Mouse (Mus musculus) hindbrain, postnatal 0 days (tissue): Measurements from ENCODE around the gene Calcb. TPM values are rescaled to one million over a fixed set of nuclear protein-coding genes. Genes with fewer than 3 reads are reported as not detected.
"Not testable (repeated sequence)": the region's sequence is repeated elsewhere in the genome, so short reads cannot be mapped to it uniquely, and the experiment has no call there.

Experiments used
- ATAC-seq: fragments of 200-750 bp; cut with Nextera tagmentation; 2 replicates; pipeline ENCODE4 v1.8.0; 2017; ENCODE audit warnings: mild to moderate bottlenecking, moderate TSS enrichment, moderate library complexity
- DNase-seq: peaks from one replicate; pipeline ENCODE4 v3.0.0-alpha.2; 2015; ENCODE audit warnings: low spot score
- H3K27ac ChIP-seq: fragments of 300-500 bp; sonication (generic); 2 replicates; pipeline ENCODE4 v1.5.1; 2014; ENCODE audit warnings: mild to moderate bottlenecking
- H3K27me3 ChIP-seq: fragments of 300-500 bp; sonication (generic); 2 replicates; pipeline ENCODE4 v1.6.1; 2014; ENCODE audit warnings: low read length, mixed read lengths; ENCODE audit not compliant: insufficient read depth
- H3K36me3 ChIP-seq: fragments of 300-500 bp; sonication (generic); 2 replicates; pipeline ENCODE4 v1.6.1; 2014; ENCODE audit warnings: low read length, mixed read lengths; ENCODE audit not compliant: insufficient read depth
- H3K4me1 ChIP-seq: fragments of 300-500 bp; sonication (generic); 2 replicates; pipeline ENCODE4 v1.6.1; 2014; ENCODE audit warnings: antibody characterized with exemption, low read length, mixed read lengths; ENCODE audit not compliant: insufficient read depth
- H3K4me2 ChIP-seq: fragments of 300-500 bp; sonication (generic); 2 replicates; pipeline ENCODE4 v1.6.1; 2014; ENCODE audit warnings: low read depth, mild to moderate bottlenecking, low read length, moderate library complexity, mixed read lengths
- H3K4me3 ChIP-seq: fragments of 300-500 bp; sonication (generic); 2 replicates; pipeline ENCODE4 v1.5.1; 2014; ENCODE audit warnings: low read length
- H3K9ac ChIP-seq: fragments of 300-500 bp; sonication (generic); replicated peaks from 2 replicates; pipeline ENCODE4 v1.6.1; 2014; ENCODE audit warnings: mild to moderate bottlenecking, low read length, moderate library complexity, mixed read lengths
- H3K9me3 ChIP-seq: fragments of 300-500 bp; sonication (generic); 2 replicates; pipeline ENCODE4 v1.6.1; 2016; ENCODE audit warnings: low read length, mixed read lengths
- CTCF ChIP-seq: IDR thresholded peaks from 2 replicates; pipeline ENCODE4 v1.5.1; 2016; ENCODE audit warnings: antibody characterized with exemption, control low read depth, low read depth
- WGBS: fragments of 180-500 bp; shearing (Covaris S2); extraction: QIAGEN DNeasy Blood & Tissue Kit; methylation state at CpG from one replicate; pipeline ENCODE4 v1.1.7; 2014; 5-methylcytosine and 5-hydroxymethylcytosine counted together
- polyA plus RNA-seq: library from polyadenylated mRNA; unstranded; fragments of >200 nt; fragmentation: Nextera tagmentation; extraction: Ambion mirVana; gene quantifications from 2 replicates; pipeline ENCODE4 v1.2.1, GENCODE M21; 2015
- total RNA-seq: library from RNA; depleted of rRNA; stranded (reverse); fragments of >200 nt; gene quantifications from 2 replicates; pipeline ENCODE4 v1.2.3, GENCODE M21; 2014

Gene Calcb
- total and polyA plus RNA-seq, 2 experiments from 2014 or later, result 11.5 to 13.0 TPM

DNA sequence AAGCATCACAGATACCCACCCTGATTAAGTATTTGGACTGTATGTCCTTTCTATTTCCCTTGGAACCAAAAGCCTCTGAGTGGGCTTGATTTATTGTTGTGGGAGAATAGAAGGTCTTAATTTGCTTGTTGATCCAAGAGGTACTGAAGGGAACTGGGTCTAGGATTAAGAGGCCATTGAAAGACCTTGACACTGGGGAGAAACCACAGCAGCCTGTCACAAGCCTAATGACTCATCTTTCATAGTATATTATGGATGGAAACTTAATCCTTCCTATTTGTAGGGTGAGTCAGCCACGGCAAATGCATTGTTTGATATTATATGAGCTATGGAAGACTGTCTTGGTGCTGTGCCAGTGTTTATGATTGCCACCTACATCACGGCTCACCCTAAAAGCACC lies 8.0 kb upstream of the Calcb start:
- H3K4me1 ChIP-seq, result no peaks in the 10 kb centered on the region
- 84% methylated on average over 2 of the region's 2 CpGs for WGBS
- no peak for DNase-seq
- no peak for ATAC-seq
- H3K4me3 ChIP-seq, result no peak overlapping the region
- no peak overlapping the region for H3K9ac ChIP-seq
- no peaks in the 10 kb centered on the region for H3K9me3 ChIP-seq
- no peaks in the 10 kb centered on the region for H3K36me3 ChIP-seq
- H3K27ac ChIP-seq, result no peak overlapping the region
- H3K4me2 ChIP-seq, result no peak overlapping the region
- TF ChIP-seq CTCF, result no peak
- no peaks in the 10 kb centered on the region for H3K27me3 ChIP-seq

DNA sequence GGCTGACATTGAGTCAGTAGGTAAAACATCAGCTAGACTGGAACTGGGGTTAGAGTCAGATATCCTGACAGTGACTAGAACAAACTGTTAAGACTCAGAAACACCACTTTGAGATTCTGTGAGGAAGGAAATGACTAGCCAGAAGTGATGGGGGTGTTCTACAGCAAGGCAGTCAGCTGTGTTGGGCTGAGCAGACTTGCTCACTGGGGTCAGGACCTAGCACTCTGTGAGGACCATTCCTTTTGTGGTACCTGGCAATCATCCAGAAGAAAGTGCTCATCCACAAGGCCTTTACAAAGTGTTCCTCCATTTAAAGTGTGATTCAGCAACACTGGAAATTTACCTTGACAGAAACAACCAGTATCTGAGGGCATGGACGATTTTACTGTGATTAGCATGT lies 5.9 kb upstream of the Calcb start:
- no peak overlapping the region for H3K4me2 ChIP-seq
- no peak overlapping the region for H3K9ac ChIP-seq
- no peaks in the 10 kb centered on the region for H3K4me1 ChIP-seq
- no peaks in the 10 kb centered on the region for H3K9me3 ChIP-seq
- H3K27me3 ChIP-seq, result no peaks in the 10 kb centered on the region
- H3K36me3 ChIP-seq, result no peaks in the 10 kb centered on the region
- no peak for TF ChIP-seq CTCF
- WGBS, result 68% methylated on average over 1 of the region's 1 CpGs
- H3K4me3 ChIP-seq, result no peak overlapping the region
- no peak overlapping the region for H3K27ac ChIP-seq
- DNase-seq (no peak), ATAC-seq (no peak)

DNA sequence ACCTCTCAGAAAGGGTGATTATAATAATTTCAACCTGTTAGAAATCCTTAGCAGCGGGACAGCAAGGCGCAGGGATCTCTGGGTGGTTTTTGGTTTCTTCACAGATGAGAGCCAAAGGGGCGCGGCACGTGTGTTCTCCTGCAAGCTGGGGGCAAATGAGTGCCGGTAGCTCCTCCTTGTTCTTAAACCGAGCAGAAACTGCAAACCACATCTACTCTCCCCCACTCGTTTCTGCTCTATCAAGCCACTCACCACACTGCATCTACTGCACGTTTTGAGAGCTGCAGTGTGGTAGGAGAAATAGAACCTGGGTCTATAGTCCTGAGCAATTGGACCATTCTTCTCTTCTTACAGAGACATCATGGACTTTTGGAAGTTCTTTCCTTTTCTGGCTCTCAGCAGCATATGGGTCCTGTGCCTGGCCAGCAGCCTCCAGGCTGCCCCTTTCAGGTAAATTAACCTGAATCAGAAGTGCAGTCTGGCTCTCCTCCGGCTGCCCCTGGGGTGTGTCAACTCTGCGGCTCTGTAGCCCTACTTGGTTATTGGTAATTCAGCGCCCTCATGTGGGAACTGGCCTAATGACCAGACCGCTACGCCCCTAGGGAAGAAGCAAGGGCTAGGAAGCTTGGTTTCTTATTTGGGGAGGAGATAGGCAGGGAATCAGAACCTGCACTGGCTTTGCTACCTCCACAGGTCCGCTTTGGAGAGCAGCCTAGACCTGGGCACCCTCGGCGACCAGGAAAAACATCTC lies 1.1 kb downstream of the Calcb start:
- no peak overlapping the region for H3K9ac ChIP-seq
- no peak overlapping the region for H3K27ac ChIP-seq
- peak overlapping the region; percentile 22 for H3K4me3 ChIP-seq
- ATAC-seq (peak; percentile 69; the same call in 1 of the 2 replicates), DNase-seq (peak; percentile 77)
- peaks cover 26% of the 10 kb centered on the region for H3K27me3 ChIP-seq
- TF ChIP-seq CTCF, result peak; percentile 73
- H3K9me3 ChIP-seq, result no peaks in the 10 kb centered on the region
- peak overlapping the region; percentile 55 for H3K4me2 ChIP-seq
- peaks cover 12% of the 10 kb centered on the region; the same call in 1 of the 2 replicates for H3K4me1 ChIP-seq
- WGBS, result 4% methylated on average over 17 of the region's 17 CpGs
- no peaks in the 10 kb centered on the region for H3K36me3 ChIP-seq

DNA sequence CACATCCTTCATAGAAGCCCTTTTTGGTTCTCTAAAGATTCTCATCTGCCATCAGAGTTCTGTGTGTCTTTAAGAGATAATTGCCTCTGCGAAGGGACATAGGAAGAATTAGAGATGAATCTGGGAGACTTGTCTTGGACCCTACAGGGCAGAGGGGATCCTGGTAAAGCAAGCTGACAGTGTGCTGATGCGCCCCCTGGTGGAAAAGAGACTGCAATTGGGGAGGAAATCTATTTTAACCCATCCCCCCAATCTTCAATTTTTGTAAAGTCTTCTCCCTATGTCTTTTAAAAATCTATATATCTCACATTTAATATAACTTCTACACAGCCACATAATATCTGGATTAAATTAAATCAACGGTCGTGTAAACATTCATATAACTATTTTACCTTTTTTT lies 11.3 kb downstream of the Calcb start:
- 67% methylated on average over 4 of the region's 4 CpGs for WGBS

DNA sequence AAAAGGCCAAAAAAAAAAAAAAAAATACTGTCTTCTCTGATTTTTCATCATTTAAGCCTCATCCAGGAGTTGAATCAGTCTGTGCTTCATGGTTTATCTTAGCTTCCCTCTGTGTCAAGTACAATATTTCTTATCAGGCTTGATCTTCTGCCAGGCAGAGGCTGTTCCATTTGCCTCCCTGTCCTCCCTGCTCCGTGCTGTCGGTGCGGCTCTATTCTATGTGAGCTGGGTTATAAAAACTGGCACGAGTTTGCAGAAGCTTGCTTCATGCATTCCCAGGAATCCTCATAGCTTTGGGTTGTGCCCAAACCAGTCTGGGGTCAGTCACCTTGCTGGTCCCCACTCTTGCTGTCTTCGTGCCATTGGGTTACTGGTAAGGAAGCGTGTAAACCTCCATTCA lies 12.7 kb downstream of the Calcb start:
- no peaks in the 10 kb centered on the region for H3K4me1 ChIP-seq
- H3K4me3 ChIP-seq, result no peak overlapping the region
- no peaks in the 10 kb centered on the region for H3K36me3 ChIP-seq
- no peak overlapping the region for H3K4me2 ChIP-seq
- DNase-seq (no peak), ATAC-seq (no peak)
- H3K9ac ChIP-seq, result no peak overlapping the region
- no peak overlapping the region for H3K27ac ChIP-seq
- WGBS, result 76% methylated on average over 6 of the region's 6 CpGs
- no peaks in the 10 kb centered on the region for H3K27me3 ChIP-seq
- no peaks in the 10 kb centered on the region for H3K9me3 ChIP-seq
- no peak for TF ChIP-seq CTCF

More for the DNA sequence above, 11.3 kb downstream of the Calcb start:
- not testable (repeated sequence) for H3K9ac ChIP-seq, H3K4me1 ChIP-seq, H3K36me3 ChIP-seq, H3K4me3 ChIP-seq, H3K4me2 ChIP-seq, H3K9me3 ChIP-seq, H3K27ac ChIP-seq, H3K27me3 ChIP-seq, ATAC-seq, DNase-seq
- peak; percentile 42 for TF ChIP-seq CTCF

DNA sequence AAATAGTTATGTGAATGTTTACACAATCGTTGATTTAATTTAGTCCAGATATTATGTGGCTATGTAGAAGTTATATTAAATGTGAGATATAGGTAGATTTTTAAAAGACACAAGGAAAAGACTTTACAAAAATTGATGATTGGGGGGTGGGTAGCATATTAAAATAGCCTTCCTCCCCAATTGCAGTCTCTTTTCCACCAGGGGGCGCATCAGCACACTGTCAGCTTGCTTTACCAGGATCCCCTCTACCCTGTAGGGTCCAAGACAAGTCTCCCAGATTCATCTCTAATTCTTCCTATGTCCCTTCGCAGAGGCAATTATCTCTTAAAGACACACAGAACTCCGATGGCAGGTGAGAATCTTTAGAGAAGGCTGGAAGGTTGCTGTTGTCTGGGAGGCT lies 13.3 kb downstream of the Calcb start:
- not testable (repeated sequence) for H3K4me2 ChIP-seq, H3K9me3 ChIP-seq, H3K27me3 ChIP-seq, H3K9ac ChIP-seq, H3K27ac ChIP-seq, DNase-seq, H3K4me3 ChIP-seq, ATAC-seq, H3K4me1 ChIP-seq, H3K36me3 ChIP-seq
- TF ChIP-seq CTCF, result peak; percentile 54
- WGBS, result 43% methylated on average over 4 of the region's 4 CpGs

DNA sequence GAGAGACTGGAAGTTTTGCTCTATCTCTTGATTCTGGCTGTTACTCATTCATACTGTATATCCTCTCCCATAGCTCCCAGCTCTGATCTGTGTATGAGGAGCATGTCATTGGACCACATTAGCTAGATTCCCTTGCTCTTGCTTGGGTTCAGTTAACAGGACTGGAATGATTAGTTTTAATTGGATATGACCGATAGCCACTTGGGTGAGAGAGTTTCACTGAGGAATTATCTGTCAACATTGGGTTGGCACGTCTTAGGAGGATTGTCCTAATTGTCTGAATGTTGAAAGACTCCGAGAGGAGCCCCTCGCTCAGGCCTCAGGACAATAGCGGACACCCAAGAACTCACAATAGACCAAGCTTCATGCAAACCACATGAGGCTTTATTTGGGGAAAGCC lies 17.8 kb downstream of the Calcb start:
- WGBS, result 47% methylated on average over 5 of the region's 5 CpGs
- no peak overlapping the region for H3K4me3 ChIP-seq
- no peak overlapping the region for H3K4me2 ChIP-seq
- no peaks in the 10 kb centered on the region for H3K36me3 ChIP-seq
- DNase-seq (no peak), ATAC-seq (no peak)
- no peak overlapping the region for H3K27ac ChIP-seq
- H3K9me3 ChIP-seq, result no peaks in the 10 kb centered on the region
- H3K4me1 ChIP-seq, result no peaks in the 10 kb centered on the region
- no peak overlapping the region for H3K9ac ChIP-seq
- no peak for TF ChIP-seq CTCF
- H3K27me3 ChIP-seq, result no peaks in the 10 kb centered on the region
